Mouse (Mus musculus) E14TG2a.4 (cell line): ENCODE measurements around the gene Lrrc75a.

Experiments used
- CTCF ChIP-seq: conservative IDR thresholded peaks from 2 replicates; pipeline ENCODE4 v1.5.1; 2014; ENCODE audit warnings: low read length
- NANOG ChIP-seq: IDR thresholded peaks from 2 replicates; pipeline ENCODE4 v1.6.1; 2014; ENCODE audit warnings: borderline replicate concordance, low read length, mixed read lengths
- POU5F1 ChIP-seq: IDR thresholded peaks from 2 replicates; pipeline ENCODE4 v1.6.1; 2014; ENCODE audit warnings: low read length, borderline replicate concordance

- TF ChIP-seq CTCF (no peak), NANOG (no peak), POU5F1 (no peak)
Measured at GRCm38 (mm10) chr11:62668986-62669385, 20.7 kb upstream of the Lrrc75a start.
